Mouse (Mus musculus) kidney, adult 2 months (tissue): Measurements from ENCODE around the gene Nsl1. TPM values are rescaled to one million over a fixed set of nuclear protein-coding genes. Genes with fewer than 3 reads are reported as not detected.

Experiments
- DNase-seq: peaks from one replicate; pipeline ENCODE4 v3.0.0; 2021
- H3K27ac ChIP-seq: fragments of 200-500 bp; 2 replicates; pipeline ENCODE4 v1.5.1; 2012; ENCODE audit warnings: low read depth, low read length, control low read depth, inconsistent platforms; ENCODE audit not compliant: insufficient read depth
- H3K27me3 ChIP-seq: fragments of 200-500 bp; replicated peaks from 2 replicates; pipeline ENCODE4 v1.6.1; 2012; ENCODE audit warnings: mild to moderate bottlenecking, moderate library complexity, low read length, inconsistent platforms; ENCODE audit not compliant: control insufficient read depth, insufficient read depth
- H3K36me3 ChIP-seq: fragments of 200-500 bp; 2 replicates; pipeline ENCODE4 v1.6.1; 2012; ENCODE audit warnings: mild to moderate bottlenecking, moderate library complexity, low read length, inconsistent platforms; ENCODE audit not compliant: control insufficient read depth, insufficient read depth
- H3K4me1 ChIP-seq: fragments of 200-500 bp; 2 replicates; pipeline ENCODE4 v1.6.1; 2011; ENCODE audit warnings: low read length; ENCODE audit not compliant: control insufficient read depth, insufficient read depth
- H3K4me3 ChIP-seq: fragments of 200-500 bp; 2 replicates; pipeline ENCODE4 v1.5.1; 2011; ENCODE audit warnings: mild to moderate bottlenecking, low read depth, low read length, control low read depth; ENCODE audit not compliant: insufficient read depth
- CTCF ChIP-seq: fragments of 200-500 bp; conservative IDR thresholded peaks from 2 replicates; pipeline ENCODE4 v1.5.1; 2011; ENCODE audit warnings: low read depth, mild to moderate bottlenecking, control low read depth, low read length, moderate library complexity, mixed read lengths; ENCODE audit not compliant: insufficient read depth, insufficient read length
- POLR2A ChIP-seq: fragments of 200-500 bp; IDR thresholded peaks from one replicate; pipeline ENCODE4 v1.6.1; 2011; ENCODE audit warnings: low read depth, low read length, control low read depth
- WGBS: fragments of 180-500 bp; shearing (Covaris S2); methylation state at CpG from one replicate; pipeline ENCODE4 v1.1.7; 2018; 5-methylcytosine and 5-hydroxymethylcytosine counted together
- polyA plus RNA-seq: library from polyadenylated mRNA; depleted of rRNA; stranded (reverse); fragments of >200 nt; gene quantifications from 2 replicates; pipeline ENCODE4 v1.2.3, GENCODE M21; 2012; rRNA removed

Nsl1 gene
- polyA plus RNA-seq, 1 experiment, result 0.31 TPM

DNA sequence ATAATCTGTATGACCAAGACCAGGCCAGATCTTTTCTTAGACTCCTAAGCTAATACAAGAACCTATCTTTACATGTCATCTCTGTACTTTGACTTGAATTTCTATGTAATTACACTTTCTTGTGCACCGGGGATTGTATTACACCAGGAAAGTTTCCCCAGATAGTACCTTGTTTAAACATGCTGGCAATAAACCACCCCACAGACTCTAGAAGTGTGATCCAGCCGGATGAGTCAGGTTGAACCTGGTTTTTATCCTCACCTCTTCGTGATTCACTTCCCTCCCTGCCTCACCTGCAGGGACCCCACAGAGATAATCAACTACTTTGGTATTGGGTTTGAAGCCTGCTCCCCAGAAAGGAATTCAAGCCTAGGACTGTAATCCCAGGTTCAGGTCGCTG lies 72.6 kb downstream of the Nsl1 start:
- TF ChIP-seq CTCF (no peak), POLR2A (no peak)
- WGBS, result 57% methylated on average over 4 of the region's 4 CpGs

More for the DNA sequence above, 72.6 kb downstream of the Nsl1 start:
- H3K36me3 ChIP-seq, result no peaks in the 10 kb centered on the region
- H3K4me3 ChIP-seq, result no peak overlapping the region
- H3K27me3 ChIP-seq, result no peaks in the 10 kb centered on the region
- no peak for DNase-seq
- no peak overlapping the region for H3K27ac ChIP-seq
- H3K4me1 ChIP-seq, result no peaks in the 10 kb centered on the region

Other genes with a start within 250 kb of the Nsl1 start
- gene Rps6kc1, start 151.2 kb upstream of the Nsl1 start, polyA plus RNA-seq, result 5.8 and 8.3 TPM in 2 replicates
- gene Angel2, start 137.9 kb upstream of the Nsl1 start, polyA plus RNA-seq, result 26.6 and 29.6 TPM in 2 replicates
- 0.15 and 0.22 TPM in 2 replicates for gene Vash2, start 83.7 kb upstream of the Nsl1 start, polyA plus RNA-seq
- gene Flvcr1, start 36.9 kb upstream of the Nsl1 start, polyA plus RNA-seq, result 10.8 and 16.1 TPM in 2 replicates
- not detected in 2 replicates for gene Spata45, start 26.4 kb upstream of the Nsl1 start, polyA plus RNA-seq
- 8.1 and 10.4 TPM in 2 replicates for gene Tatdn3, start 80 bp upstream of the Nsl1 start, polyA plus RNA-seq
- 4.1 and 4.9 TPM in 2 replicates for gene Batf3, start 34.8 kb downstream of the Nsl1 start, polyA plus RNA-seq
- not detected in 2 replicates for gene Fam71a, start 101.8 kb downstream of the Nsl1 start, polyA plus RNA-seq
- 1.2 and 1.5 TPM in 2 replicates for gene Atf3, start 155.0 kb downstream of the Nsl1 start, polyA plus RNA-seq